Mouse (Mus musculus) cortical plate, adult 2 months (tissue): Measurements from ENCODE around the gene a.
"Not testable (repeated sequence)": the region's sequence is repeated elsewhere in the genome, so short reads cannot be mapped to it uniquely, and the experiment has no call there.

ENCODE experiments used
- CTCF ChIP-seq: fragments of 200-500 bp; IDR thresholded peaks from 2 replicates; pipeline ENCODE4 v1.5.1; 2011; ENCODE audit warnings: mild to moderate bottlenecking, control low read depth, low read length; ENCODE audit not compliant: insufficient read depth; ENCODE audit errors: extremely low read depth
- POLR2A ChIP-seq: fragments of 200-500 bp; IDR thresholded peaks from 2 replicates; pipeline ENCODE4 v1.6.1; 2011; ENCODE audit warnings: mild to moderate bottlenecking, low read length, control low read depth; ENCODE audit not compliant: insufficient read depth; ENCODE audit errors: extremely low read depth

DNA sequence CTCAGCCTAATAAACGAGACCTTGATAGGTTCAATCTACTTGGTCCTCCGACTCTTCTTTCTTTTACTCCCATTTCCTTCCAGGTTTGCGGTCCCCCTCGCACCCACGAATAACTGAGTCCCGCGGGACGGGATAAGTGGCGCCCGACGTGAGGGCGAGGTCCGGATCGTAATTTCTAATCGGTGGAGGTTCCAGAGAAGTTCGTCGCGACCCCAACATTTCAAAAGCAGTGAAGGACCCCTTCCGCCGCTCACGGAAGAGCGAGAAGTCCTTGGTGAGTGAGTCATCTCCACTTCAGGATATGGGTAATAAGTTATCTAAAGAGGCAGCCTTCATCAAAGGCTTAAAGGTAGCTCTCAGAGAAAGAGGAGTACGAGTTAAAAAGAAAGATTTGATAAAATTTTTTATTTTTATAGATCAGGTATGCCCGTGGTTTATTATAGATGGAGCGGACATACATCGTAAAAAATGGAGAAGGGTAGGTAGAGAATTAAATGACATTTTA, 227.1 kb downstream of the a start, which contains the start of gene Gm14226:
- TF ChIP-seq CTCF, POLR2A: not testable (repeated sequence)
